Mouse (Mus musculus): Measurements from ENCODE around the gene Bcar3.
"Not testable (repeated sequence)": the region's sequence is repeated elsewhere in the genome, so short reads cannot be mapped to it uniquely, and the experiment has no call there.

Bcar3 gene

DNA sequence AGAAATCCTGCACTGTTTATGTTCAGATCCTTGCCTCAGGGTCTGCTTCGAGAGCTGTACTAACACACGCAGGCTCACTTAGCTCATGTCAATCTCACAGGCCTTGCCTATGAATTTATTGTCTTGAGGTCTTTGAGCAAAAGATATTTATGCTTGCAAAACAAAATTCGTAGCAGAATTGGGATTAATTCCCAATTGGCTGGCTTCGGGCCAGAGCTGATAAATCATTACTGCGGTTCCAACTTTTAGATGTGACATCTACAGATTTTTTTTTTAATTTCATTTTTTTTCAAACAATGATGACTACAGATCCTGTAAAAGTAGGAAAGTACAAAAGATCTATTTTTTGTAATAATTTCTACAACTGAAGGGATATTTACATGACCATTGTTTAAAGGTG is 86.8 kb downstream of the Bcar3 start:
- DNase-seq (ENCODE audit: low spot score in 2 of 2): no peak

DNA sequence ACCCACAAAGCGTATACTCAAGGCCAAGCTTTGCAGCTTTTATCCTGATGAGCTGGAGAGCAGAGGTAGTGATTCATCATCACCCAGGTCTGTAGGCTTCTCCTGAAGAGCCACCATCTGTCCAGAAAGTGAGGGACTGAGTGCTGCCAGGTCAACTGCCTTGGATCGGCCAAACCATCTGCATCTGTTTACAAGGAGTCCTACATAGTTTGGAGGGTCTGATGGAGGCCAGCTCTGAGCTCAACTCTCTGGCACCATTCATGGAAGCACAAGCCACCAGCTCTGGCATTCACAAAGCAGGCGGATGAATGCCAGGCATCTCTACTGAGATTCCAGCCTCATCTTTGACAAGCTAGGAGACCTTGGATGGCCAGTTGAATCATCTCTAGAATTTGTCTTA is 87.7 kb downstream of the Bcar3 start:
- DNase-seq (ENCODE audit: low spot score in 2 of 2): no peak

DNA sequence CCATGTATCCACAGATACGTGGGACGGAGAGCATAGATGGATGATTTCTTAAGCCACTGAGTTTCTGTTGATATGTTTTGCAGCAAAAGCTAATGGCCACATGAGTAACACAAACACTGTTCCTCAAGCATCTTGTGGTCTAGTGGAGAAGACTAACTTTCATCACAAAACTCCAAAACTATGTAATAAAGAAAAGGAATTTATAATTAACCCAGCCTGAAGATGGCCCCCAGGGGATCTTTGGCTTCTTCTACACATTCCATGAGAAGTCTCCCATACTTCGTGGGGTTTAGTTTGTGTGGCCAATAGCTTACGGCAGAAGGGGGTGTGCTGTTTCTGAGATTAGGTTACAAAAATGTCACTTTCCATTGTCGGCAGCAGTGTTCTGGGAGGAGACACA is 92.5 kb downstream of the Bcar3 start:
- no peak for DNase-seq (ENCODE audit: low spot score in 2 of 2)

DNA sequence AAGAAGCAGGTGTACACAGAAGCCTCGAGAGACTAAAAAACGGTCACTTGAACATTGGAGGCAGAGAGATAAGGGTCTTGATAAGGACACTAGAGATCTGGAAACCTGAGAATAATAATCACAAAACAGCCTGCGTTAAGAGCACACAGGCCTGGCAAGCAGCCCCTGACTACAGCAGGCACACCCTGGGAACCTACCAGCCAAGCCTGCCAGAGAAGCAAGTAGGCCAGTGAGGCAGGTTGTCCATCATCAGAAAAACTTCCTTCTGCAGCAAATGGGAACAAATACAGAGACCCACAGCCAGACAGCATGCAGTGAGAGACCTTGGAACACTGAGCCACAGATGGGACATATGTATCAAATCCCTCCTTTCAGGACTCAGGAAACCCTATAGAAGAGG is 93.8 kb downstream of the Bcar3 start:
- DNase-seq (ENCODE audit: low spot score in 2 of 2): no peak

DNA sequence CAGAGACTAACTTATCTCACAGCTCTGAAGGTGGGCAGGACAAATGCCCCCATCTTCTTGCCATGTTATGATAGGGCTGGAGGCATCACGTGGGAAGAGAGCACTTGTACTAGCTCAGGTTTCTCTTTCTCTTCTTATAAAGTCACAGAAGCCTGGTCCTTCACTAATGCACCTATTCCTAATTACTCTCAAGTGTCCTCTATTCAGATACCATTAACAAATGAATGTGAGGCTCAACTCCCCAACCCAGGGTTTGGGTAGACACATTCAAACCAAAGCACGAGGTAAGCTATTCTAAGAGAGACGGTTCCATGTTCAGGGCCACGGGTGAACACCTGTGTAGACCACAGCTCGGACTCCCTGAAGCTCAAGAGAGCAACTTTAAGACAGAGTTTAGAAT is 96.0 kb downstream of the Bcar3 start:
- no peak for DNase-seq (ENCODE audit: low spot score in 2 of 2)

DNA sequence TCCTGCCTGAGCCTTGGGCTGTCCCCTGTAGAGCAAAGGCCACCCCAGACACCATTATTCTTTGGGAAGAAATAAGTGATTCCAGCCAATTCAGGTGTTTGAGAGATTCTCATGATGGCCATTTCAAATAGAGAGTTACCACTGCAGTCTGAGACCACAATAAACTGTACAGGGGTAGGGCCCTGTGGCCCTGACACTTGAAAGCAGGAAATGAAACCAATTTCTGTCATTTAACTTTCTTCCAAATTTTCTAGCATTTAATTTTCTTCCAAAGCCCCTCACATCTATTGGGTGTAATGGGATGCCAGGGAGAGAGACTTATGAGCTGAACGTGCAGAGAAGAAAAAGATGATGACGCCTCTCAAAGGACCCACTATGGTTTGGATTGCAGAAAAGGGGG is 97.2 kb downstream of the Bcar3 start:
- DNase-seq (ENCODE audit: low spot score in 2 of 2): no peak

DNA sequence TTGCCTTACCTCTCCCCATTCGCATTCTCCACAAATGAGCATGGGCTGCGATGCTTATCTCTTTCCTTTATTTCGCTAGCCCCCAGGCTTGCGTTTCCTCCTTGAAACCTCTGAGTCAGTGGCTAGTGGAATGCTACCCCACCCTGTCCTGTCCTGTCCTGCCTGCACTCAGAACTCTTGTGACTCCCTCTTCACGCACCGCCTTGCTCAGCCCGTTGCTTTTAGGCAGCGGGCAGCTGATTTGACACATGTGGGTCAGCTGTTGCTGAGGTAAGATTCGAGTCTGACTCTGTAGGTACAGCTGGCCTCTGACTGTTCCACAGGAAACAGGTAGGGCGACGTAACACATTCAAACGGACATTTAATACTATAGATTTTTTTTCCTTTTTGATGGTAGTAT is 97.9 kb downstream of the Bcar3 start:
- peak; percentile 16 to 56 for DNase-seq (ENCODE audit: low spot score in 2 of 2)

DNA sequence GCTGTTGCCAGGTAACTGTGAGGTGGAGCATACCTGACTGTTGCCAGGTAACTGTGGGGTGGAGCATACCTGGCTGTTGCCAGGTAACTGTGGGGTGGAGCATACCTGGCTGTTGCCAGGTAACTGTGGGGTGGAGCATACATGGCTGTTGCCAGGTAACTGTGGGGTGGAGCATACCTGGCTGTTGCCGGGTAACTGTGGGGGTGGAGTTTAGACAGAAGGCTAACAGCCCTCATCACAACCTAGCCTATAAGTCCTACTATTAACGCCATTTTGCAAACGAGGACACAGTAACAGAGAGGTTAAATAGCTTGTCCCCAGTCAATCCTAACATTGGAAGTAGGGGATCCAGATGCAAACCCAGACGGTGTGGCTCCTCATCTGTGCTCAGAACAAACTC is 99.5 kb downstream of the Bcar3 start:
- DNase-seq (ENCODE audit: low spot score in 2 of 2): not testable (repeated sequence)

DNA sequence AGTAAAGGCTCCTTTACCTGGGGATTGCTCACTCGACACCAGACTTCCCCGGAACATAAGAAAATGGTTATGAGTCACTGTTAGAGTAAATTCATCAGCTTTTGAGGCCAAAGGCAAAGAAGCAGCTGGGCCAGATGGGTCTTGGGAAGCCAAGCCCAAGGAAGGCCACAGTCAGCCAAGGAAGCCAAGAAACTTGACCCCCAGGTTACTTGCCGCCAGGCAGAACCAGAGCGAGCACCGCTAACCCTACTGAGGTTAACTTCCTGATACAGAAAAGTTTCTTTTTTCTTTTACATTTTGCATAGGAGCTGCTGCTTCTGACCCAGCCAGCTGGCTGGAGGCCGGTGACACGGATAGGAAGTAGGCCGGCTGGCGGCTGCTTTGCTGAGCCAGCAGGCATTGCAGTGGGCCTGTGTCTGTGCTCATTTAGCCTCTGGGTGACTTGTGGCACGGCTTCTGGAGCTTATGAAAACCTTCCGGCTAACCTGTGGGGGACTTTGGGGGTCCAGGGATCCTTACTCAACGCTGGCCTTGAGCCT is 100.0 kb downstream of the Bcar3 start:
- peak; percentile 29 to 36 for DNase-seq (ENCODE audit: low spot score in 2 of 2)

DNA sequence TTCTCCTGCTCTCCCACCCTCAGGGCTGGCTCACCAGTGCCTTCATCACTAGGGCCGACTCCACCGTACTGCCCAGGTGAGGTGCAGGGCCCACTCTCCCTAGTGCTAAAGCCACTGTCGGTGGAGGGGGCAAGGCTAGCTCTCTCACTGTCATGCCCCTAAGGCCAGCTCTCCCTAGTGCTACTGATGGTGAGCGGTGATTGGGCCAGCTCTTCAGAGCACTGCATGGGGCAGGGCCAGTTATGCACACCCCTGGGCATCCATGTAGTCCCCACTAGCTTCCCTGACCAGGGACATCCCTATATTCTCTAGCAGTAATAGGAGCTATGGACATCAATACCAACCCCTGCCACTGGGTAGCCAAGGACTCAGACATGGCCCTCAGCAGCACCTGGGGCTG is 103.0 kb downstream of the Bcar3 start:
- DNase-seq (ENCODE audit: low spot score in 2 of 2): no peak

DNA sequence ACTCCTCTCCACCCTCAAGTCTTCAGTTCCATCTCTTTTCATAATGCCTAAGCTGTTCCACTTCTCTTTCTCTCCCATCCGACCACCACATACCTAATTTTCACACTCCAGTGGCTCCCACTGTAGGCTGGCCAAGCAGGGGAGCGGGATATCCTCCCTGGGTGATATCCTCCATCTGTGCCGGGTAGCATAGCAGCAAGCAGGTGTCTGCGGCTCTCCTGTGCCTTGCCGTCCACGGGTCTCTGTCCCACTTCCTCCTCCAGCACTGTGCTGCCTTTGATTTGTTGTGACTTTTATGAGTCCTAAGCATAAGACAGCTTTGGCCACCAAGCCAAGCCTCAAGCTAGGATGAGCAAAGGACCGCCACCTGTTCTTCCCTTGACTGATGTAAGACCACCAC is 103.5 kb downstream of the Bcar3 start:
- no peak for DNase-seq (ENCODE audit: low spot score in 2 of 2)

DNA sequence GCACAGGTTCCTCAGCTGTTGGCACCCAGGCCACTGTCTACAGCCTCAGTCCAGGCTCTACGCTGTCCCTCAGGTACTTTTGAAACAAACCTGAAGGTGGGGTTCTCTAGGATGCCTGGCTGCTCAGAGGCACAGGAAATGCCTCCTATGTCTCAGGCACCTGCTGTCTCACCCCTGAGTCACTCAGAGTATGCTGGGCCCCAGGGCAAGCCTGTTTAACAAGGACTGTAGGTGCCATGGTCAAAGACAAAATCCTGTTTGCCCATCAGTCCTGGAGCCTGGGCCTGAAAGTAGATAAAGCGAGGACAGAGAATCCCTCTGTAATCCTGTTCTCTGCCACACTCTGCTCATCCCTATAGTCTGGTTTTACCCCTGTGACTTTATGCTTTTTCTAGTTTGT is 107.1 kb downstream of the Bcar3 start:
- DNase-seq (ENCODE audit: low spot score in 2 of 2): peak in 1 of 2 experiments; percentile 42

DNA sequence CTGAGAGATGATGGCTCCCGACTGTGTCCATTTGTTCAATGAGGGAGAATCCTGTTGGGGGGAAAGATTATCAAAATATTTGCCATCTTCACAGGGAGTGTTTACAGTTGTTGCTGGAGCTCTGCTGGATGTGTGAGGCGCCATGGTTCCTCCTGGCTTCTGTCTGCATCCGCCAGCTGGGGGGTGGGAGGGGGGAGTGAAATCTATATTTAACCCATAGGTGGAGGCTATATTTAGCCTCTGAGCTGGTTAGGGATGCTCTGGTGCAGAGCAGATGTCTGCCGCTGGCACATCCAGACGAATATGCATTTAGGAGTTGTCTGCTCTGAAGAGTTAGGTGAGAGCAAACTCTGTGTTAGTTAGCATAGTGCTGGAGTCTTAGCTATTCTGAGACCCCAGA is 108.2 kb downstream of the Bcar3 start:
- DNase-seq (ENCODE audit: low spot score in 2 of 2): no peak

DNA sequence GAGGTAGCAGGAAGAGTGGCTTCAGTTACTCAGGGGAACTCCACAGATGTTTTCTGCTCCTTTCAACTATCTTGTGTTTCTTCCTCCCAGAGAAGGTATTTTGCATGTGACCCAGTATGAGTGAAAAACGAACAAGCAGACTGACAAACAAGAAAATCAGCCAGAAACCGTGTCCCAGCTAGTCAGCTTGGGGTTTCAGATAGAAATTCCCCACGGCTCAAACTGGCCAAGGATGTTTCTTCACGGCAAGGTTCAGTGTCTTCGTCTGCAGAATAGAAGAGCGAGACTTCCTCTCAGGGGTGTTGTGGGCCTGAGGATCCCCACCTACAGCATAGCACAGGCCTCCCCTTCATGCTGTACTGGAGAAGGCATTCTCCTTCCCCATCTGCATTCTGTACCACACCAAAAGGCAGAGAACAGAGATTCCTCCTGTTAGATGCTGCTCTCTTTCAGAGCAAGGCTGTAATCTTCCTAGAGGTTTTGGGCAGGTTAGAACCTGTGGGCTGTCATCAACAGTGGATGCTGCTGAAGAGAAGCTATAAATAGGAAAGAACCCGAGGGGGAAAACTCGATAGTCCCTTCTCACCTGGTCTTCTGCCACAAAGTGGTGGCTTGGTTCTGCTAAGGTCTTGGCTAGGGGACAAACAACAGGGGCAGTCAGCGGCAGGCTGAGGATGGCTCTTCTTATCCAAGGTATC is 110.1 kb downstream of the Bcar3 start:
- DNase-seq (ENCODE audit: low spot score in 2 of 2): no peak

DNA sequence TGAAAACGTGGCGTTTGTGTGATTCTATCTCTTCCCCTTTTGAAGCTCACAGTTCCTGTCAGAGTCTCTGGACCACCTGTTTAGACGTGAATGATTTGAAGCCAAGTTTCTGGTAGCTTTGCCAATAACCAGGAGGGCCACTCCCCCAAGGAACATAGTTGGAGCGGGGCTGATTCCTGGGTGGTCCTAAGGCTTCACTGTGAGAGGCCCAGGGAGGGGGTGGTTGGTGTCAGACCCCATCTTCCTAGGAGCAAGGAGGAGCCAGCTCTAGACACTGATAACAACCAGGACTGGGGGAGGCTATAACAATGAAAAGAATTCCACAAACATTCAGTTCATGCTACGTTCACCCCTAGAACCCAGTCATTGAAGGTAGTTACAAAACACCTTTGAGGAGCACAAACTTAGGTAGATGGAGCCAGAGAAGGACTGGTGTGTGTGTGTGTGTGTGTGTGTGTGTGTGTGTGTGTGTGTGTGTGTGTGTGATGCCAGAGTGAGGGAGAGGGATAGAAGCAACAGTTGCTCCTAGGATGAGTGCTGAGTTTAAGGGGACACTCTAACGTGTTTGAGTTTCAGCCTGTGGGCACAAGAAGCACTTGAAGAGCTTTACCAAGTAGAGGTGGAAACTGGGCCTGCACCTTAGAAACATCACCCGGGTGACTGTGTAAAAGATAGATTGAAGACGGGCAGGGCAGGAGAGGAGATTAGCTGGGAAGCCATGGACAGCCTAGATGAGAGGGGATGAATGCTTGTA is 111.4 kb downstream of the Bcar3 start:
- no peak for DNase-seq (ENCODE audit: low spot score in 2 of 2)

DNA sequence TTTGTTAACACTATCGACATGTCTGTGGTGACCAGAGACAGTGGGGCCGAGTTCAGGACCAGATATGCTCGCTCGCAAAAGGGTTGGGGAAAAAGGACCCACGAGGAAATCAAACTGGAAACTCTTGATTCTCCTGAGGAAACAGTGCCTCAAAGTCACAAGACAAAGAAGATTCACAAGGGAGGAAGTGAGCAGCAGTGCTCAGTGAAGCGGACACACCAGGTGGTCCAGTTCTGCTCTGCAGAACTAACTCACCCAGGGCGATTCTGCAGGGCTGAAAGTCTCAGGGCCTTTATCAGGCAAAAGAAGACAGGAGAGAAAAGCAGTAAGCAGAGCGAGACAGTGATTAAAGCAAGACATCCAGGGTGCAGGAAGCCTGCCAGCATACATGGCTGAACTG is 112.5 kb downstream of the Bcar3 start:
- DNase-seq (ENCODE audit: low spot score in 2 of 2): no peak

DNA sequence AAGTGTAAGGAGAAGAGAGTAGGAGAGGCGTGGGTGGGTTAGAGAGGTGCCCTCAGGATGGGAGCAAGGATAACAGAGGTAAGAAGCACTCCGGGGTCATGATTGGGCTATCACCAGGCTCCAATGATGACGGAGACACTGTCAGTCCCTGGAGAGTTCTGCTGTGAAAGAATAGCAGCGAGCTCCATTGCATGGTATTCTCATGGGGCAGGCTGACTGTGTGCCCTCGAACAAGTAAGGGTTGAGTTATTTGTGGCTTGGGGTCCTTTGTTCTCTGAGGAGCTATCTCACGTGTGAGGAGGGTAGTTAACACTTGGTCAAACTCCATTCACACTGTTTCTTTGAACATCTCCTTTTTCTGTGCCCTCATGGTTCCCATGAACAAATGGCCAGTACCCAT is 113.8 kb downstream of the Bcar3 start:
- no peak for DNase-seq (ENCODE audit: low spot score in 2 of 2)

DNA sequence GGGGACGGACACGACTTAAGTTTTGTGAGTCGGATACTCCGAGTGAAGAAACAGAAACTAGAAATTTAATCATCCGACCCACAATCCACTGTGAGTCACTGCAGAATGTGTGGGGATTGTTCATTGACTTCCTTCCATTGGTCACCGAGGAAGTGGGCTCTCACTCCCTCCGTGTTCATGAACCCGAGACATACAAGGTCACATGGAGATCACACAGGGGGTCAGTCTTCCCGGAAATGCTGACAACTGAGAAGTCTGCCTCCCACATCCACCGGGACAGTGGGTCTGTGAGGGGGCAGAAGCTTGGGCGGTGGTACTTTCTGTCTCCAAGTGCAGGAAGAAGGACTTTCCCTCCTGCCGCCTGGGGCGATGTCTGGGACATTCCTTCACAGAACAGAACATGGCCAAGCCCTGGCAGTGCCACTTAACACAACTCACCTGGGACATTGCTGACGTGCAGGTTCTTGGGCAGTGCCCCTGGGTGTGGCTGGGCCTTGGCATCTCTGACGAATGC is 114.9 kb downstream of the Bcar3 start:
- DNase-seq (ENCODE audit: low spot score in 2 of 2): no peak

DNA sequence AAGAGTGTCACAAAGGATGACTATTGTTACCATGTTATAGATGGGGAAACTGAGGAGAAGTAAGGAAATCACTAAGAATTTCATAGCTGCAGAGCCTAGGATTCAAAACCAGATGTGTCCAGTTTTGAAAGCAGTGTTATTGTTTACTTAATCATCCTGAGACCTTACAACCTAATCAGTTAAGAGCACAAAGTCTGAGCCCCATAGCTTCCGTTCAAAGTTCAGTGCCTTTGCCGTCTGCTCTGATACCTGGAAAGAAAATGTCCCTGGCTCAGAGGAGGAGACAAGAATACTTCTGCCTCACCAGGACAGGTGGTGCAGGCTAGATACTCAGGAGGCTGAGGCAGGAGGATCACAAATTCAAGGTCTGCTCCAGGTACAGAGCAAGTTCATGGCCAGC is 117.7 kb downstream of the Bcar3 start:
- no peak for DNase-seq (ENCODE audit: low spot score in 2 of 2)

DNA sequence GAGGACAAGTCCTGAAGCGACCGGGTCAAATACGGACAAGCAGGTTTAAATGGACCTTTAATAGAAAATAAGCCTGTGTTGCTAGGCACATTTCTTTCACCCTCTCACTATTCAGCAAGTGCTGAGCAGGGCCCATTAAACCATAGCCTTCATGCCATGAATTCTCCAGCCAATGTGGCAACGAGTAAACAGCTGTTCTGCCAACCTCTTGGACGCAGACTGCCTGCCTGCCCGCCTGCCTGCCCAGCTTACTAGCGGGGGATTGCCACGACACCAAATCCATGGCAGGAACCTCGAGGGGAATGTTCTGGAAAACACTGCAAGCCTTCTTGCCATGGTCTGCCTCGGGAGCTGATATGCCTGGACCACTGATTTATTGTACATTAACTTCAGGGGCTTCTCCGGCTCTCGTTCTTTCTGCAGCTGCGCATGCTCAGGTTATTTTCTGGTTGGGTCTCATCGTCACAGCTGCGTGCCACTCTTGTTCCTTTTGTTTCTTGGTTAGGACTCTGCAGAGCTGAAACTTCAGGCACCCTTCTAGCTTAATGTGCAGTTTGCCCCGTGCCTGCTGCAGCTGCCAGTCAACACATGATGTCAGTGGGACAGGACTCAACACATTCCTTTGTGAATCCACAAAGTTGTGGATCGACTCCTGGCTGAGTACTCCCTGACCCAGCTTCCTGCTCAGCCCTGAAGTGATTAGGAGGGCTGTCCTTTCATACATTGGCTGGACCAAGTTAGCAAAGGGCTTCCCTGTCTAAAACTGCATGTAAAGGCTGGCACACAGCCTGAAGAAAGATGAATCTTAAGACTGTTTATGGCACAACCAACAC is 120.0 kb downstream of the Bcar3 start:
- DNase-seq (ENCODE audit: low spot score in 2 of 2): no peak

DNA sequence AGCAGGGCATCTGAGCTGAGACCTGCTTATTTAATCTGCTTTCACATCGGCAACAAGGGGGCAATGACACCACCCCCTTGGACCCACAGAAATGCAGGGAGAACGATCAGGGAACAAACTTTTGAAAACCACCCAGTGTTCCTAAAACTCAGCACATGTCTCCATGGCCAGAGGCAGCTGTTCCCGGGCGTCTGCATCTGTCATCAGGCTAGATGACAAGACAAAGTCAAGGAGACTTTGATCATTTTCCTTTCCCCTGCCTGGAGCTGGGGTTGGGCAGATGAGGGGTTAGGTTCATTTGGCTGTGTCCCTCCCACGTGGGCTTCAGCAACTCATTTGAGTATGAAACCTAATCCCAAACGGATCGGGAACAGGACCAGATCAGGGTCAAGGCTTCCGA is 120.9 kb downstream of the Bcar3 start:
- DNase-seq (ENCODE audit: low spot score in 2 of 2): no peak

DNA sequence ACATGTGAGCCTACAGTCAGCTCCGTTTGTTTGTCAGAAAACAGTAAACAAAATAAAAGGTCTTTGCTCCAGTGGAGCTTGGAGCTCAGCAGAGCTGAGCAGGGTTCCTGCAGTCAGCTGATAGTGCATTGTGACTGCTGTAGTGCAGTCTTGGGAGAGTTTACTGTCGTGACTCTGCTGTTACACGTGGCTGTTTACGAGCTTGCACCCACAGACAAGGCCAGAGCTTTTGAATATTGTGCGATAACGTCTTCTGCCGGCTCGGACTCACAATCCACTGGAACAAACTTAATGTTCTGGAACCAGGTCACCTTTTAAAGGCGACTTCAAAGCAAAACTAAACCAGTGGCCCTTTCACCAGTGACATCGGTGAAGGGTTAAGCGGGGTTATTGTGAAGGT is 123.5 kb downstream of the Bcar3 start:
- no peak for DNase-seq (ENCODE audit: low spot score in 2 of 2)

All from urinary bladder, adult 18-20 months (tissue).